Mouse (Mus musculus): Measurements from ENCODE around the gene Fank1. TPM values are rescaled to one million over a fixed set of nuclear protein-coding genes. Genes with fewer than 3 reads are reported as not detected.

The Fank1 gene
- polyA plus RNA-seq, 1 experiment from 2014 or later, result 3.8 TPM

DNA sequence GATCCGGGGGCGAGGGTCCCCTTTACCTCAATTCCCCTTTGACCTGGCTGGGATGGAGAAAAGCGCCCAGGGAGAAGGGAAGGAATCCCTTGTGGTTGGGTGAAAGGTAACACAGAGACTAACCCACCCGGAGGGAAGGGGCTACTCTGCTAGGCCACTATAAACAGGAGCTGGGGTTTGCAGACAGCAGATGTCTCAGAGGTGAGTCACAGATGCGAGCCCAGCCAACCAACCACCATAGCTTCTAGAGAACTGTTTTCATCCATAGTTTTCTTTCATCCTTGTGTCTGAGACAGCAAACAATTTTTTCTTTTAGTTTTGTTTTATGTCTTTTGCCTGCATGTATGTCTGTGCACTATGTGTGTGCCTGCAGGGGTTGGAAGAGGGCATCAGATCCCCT lies 23.3 kb downstream of the Fank1 start:
- 85% methylated on average over 5 of the region's 5 CpGs for whole genome bisulfite sequencing
- H3K4me3 ChIP-seq (replicated peaks), result no peak overlapping the region
- no peak overlapping the region for H3K4me2 ChIP-seq (replicated peaks)
- no peaks in the 10 kb centered on the region for H3K27me3 ChIP-seq
- H3K27ac ChIP-seq, result no peak overlapping the region
- no peaks in the 10 kb centered on the region for H3K36me3 ChIP-seq
- ATAC-seq, result no peak
- H3K4me1 ChIP-seq (replicated peaks), result 0 out of 2 replicates have a peak, but pooled peaks cover 3% of the 10 kb centered on the region
- H3K9ac ChIP-seq (replicated peaks), result no peak overlapping the region
- no peaks in the 10 kb centered on the region for H3K9me3 ChIP-seq

DNA sequence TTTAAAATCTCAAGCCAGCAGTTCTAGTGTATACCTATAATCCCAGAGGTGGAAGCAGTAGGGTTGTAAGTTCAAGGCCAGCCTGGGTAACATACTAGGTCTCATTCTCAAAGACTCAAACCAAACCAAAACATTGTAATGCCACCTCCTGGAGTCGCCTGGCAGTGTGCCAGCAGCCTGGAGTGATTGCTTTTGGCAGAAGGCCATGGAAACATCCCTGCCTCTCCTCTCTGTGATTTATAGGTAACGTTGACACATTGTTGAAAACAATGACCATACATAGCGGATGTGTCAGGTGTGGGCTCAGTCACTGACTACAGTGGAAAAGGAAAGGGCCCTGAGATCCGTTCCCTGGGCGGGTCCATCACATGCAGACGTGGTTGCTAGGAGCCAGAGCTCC lies 25.2 kb downstream of the Fank1 start:
- H3K36me3 ChIP-seq, result no peaks in the 10 kb centered on the region
- H3K4me2 ChIP-seq (replicated peaks), result no peak overlapping the region
- no peaks in the 10 kb centered on the region for H3K27me3 ChIP-seq
- H3K4me1 ChIP-seq (replicated peaks), result 0 out of 2 replicates have a peak, but pooled peaks cover 3% of the 10 kb centered on the region
- ATAC-seq, result no peak
- no peak overlapping the region for H3K4me3 ChIP-seq (replicated peaks)
- H3K9ac ChIP-seq (replicated peaks), result no peak overlapping the region
- 64% methylated on average over 6 of the region's 6 CpGs for WGBS
- H3K9me3 ChIP-seq, result no peaks in the 10 kb centered on the region
- no peak overlapping the region for H3K27ac ChIP-seq

DNA sequence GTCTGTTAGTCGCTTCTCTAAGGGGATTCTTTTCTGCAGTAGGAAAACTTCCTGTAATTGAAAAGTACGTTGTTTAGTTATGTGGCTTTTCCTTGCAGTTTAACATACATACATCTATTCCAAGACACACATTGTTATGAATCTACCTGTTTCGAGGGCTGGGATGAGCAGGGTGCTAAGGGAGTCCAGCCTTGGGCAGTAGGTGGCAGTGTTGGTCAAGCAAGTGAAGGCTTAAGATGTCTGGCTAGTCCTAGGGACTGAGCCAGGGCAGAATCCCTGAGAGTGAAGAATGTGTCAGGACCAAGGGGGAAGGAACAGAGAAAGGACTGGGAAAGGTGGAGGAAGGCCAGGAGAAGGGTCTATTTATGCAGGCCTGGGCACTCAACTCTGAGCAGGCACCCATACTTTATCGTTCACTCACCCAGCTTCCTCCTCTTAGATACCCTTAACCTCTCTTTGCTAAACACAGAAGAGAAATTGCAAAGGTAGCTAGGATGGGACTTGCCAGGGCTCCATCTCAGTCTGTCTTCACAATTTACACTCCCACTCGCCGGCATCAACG lies 29.0 kb downstream of the Fank1 start:
- Histone ChIP-seq H3K9me3 (no peaks in the 10 kb centered on the region), H3K4me2 (replicated peaks) (no peak overlapping the region), H3K27me3 (no peaks in the 10 kb centered on the region), H3K36me3 (no peaks in the 10 kb centered on the region), H3K9ac (replicated peaks) (no peak overlapping the region), H3K27ac (no peak overlapping the region), H3K4me3 (replicated peaks) (no peak overlapping the region), H3K4me1 (replicated peaks) (0 out of 2 replicates have a peak, but pooled peaks cover 3% of the 10 kb centered on the region)
- peak; percentile 68; the same call in 1 of the 2 replicates for ATAC-seq
- WGBS, result 58% methylated on average over 7 of the region's 7 CpGs

DNA sequence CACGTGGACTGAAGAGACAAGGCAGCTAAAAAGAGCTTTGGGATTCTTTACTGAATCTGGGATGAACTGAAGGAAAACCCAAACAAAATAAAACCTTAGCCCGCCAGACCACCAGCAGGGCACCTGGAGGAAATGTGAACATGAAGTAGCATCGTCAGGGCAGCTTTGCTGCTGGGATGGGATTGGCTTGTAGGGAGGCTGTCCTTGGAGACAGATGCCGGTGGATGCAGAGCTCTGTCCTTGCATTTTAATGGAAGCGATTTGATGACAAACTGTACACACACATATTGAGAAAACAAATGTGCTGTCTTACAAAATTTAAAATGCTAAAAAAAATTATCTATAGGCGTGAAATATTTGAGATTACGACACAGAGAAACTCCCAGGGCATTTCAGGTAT lies 36.3 kb downstream of the Fank1 start:
- no peak overlapping the region for H3K9ac ChIP-seq (replicated peaks)
- 74% methylated on average over 7 of the region's 7 CpGs for WGBS

DNA sequence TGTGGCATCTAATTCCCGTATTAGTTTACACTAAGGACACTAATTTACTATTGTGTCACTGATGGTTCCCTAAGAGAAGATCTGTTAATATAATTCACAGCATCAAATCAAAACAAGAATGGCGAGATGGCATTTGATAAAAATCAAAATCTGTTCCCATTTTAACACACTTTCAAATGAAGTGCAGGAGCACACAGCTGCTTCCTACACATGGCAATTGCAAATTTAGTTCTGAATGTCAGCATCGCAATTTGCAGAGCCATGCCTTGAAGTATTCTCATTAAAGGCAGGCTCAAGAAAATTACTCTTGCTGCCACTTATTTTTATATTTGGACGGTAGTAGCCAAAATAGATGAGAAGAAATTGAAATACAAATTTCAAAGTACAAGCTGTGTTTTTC lies 36.7 kb downstream of the Fank1 start:
- no peak for ATAC-seq
- no peak overlapping the region for H3K4me2 ChIP-seq (replicated peaks)
- WGBS, result 75% methylated on average over 4 of the region's 4 CpGs
- H3K36me3 ChIP-seq, result no peaks in the 10 kb centered on the region
- no peaks in the 10 kb centered on the region for H3K4me1 ChIP-seq (replicated peaks)
- H3K4me3 ChIP-seq (replicated peaks), result no peak overlapping the region
- H3K9me3 ChIP-seq, result no peaks in the 10 kb centered on the region
- H3K27ac ChIP-seq, result no peak overlapping the region
- H3K27me3 ChIP-seq, result no peaks in the 10 kb centered on the region
- H3K9ac ChIP-seq (replicated peaks), result no peak overlapping the region

More for the DNA sequence above, 36.3 kb downstream of the Fank1 start:
- ATAC-seq, result no peak
- no peak overlapping the region for H3K4me2 ChIP-seq (replicated peaks)
- H3K4me3 ChIP-seq (replicated peaks), result no peak overlapping the region
- no peak overlapping the region for H3K27ac ChIP-seq
- H3K9me3 ChIP-seq, result no peaks in the 10 kb centered on the region
- no peaks in the 10 kb centered on the region for H3K36me3 ChIP-seq
- H3K4me1 ChIP-seq (replicated peaks), result no peaks in the 10 kb centered on the region
- no peaks in the 10 kb centered on the region for H3K27me3 ChIP-seq

DNA sequence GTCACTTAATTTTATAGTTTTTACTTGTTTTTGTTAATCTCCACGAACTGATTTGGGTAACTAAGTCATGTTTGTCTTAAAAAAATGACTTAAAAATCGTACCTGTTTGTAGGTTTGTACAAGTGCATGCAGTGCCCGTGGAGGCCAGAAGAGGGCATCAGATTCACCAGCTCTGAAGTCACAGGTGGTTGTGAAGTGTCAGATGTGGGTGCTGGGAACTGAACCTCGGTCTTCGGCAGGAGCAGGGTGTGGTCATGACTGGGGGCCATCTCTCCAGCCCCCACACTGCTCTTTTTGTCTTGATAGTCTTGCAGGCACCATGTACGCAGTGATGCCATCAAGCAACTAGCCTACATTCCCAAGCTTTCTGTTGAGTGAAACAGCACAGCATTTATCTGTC lies 47.1 kb downstream of the Fank1 start:
- H3K9ac ChIP-seq (replicated peaks), result no peak overlapping the region
- ATAC-seq, result no peak
- no peaks in the 10 kb centered on the region for H3K36me3 ChIP-seq
- no peak overlapping the region for H3K27ac ChIP-seq
- 88% methylated on average over 6 of the region's 6 CpGs for WGBS
- H3K9me3 ChIP-seq, result 0 out of 2 replicates have a peak, but pooled peaks cover 4% of the 10 kb centered on the region
- no peaks in the 10 kb centered on the region for H3K4me1 ChIP-seq (replicated peaks)
- H3K27me3 ChIP-seq, result no peaks in the 10 kb centered on the region
- no peak overlapping the region for H3K4me2 ChIP-seq (replicated peaks)
- H3K4me3 ChIP-seq (replicated peaks), result no peak overlapping the region

DNA sequence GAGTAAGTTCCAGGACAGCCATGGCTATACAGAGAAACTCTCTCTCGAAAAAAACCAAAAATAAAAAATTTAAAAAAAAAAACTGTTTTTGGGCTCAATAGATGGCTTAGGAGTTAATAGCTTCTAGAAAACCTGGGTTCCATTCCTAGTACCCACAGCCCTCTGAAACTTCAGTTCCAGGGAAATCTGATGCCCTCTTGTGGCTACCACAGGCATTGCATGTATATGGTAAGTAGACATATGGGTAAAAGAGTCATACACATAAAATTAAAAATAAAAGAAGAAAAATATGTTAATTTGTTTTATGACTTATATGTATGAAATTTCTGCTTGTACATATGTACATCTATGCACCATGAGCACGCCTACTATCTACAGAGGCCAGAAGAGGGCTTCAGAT lies 47.9 kb downstream of the Fank1 start:
- H3K27ac ChIP-seq, result no peak overlapping the region
- no peaks in the 10 kb centered on the region for H3K4me1 ChIP-seq (replicated peaks)
- no peak overlapping the region for H3K4me2 ChIP-seq (replicated peaks)
- H3K36me3 ChIP-seq, result no peaks in the 10 kb centered on the region
- WGBS, result 96% methylated on average over 2 of the region's 2 CpGs
- 0 out of 2 replicates have a peak, but pooled peaks cover 4% of the 10 kb centered on the region for H3K9me3 ChIP-seq
- no peak for ATAC-seq
- H3K27me3 ChIP-seq, result no peaks in the 10 kb centered on the region
- H3K4me3 ChIP-seq (replicated peaks), result no peak overlapping the region
- no peak overlapping the region for H3K9ac ChIP-seq (replicated peaks)

DNA sequence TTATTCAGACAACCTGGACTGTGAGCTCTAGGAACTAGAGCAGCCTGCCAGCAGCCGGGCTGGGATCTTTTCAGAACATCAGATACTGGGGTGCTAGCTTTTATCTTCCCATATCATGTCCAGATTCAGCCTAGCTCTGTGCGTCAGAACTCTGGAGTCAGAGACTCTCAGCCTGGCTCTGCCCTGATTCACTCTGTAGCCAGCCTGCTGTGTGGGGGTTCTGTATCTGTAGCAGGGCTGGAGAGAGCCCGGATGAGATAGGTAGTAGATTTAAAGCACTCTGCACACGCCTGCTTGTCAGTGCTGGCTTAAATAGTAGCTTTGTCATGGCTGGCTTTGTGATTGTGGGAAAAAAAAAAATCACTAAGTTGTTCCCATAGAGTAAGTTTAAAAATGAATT lies 51.9 kb downstream of the Fank1 start:
- ATAC-seq, result no peak
- H3K36me3 ChIP-seq, result no peaks in the 10 kb centered on the region
- no peaks in the 10 kb centered on the region for H3K4me1 ChIP-seq (replicated peaks)
- 33% methylated on average over 4 of the region's 4 CpGs for WGBS
- no peak overlapping the region for H3K9ac ChIP-seq (replicated peaks)
- H3K9me3 ChIP-seq, result 0 out of 2 replicates have a peak, but pooled peaks cover 4% of the 10 kb centered on the region
- H3K27ac ChIP-seq, result no peak overlapping the region
- no peak overlapping the region for H3K4me3 ChIP-seq (replicated peaks)
- H3K27me3 ChIP-seq, result no peaks in the 10 kb centered on the region
- no peak overlapping the region for H3K4me2 ChIP-seq (replicated peaks)

DNA sequence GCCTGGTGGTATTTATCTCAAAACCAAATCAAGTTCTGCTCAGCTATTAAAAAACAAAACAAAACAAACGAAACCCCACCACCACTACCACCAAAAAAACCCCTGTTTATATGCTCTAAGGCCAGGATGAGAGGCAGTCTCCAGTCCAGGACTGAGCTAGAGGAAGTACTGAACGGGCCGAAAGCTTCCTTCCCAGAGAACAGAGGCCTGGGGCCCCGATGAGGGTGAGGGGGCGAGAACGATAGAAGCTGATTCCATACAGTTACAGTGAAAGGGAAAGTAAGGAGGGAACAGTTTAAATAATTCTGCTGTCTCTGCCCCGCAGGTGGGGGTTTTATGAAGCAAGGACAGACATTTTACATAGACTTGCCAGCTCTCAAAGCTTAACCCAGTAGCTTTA lies 52.9 kb downstream of the Fank1 start:
- no peak overlapping the region for H3K4me3 ChIP-seq (replicated peaks)
- no peaks in the 10 kb centered on the region for H3K36me3 ChIP-seq
- no peak overlapping the region for H3K9ac ChIP-seq (replicated peaks)
- no peaks in the 10 kb centered on the region for H3K27me3 ChIP-seq
- no peaks in the 10 kb centered on the region for H3K9me3 ChIP-seq
- no peak overlapping the region for H3K4me2 ChIP-seq (replicated peaks)
- H3K27ac ChIP-seq, result no peak overlapping the region
- H3K4me1 ChIP-seq (replicated peaks), result no peaks in the 10 kb centered on the region
- WGBS, result 80% methylated on average over 7 of the region's 7 CpGs
- no peak for ATAC-seq

DNA sequence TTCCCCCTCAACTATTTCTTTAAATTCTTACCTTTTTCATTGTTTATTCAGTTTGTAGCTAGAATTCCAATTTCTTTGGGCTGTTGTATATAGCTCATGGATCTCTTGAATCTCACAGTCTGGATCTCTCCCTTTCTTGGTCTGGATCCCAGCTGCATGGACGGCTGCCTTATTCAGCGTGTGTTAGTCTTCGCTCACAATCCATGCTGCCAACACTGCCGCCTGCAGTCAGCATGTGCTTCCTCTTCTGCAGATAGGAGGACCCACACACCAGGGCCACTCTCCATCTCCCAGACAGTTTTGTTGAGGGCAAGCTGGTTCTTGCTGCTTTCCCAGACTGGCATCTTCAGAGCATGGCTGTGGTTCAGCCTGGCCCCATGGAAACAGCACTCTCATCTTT lies 62.9 kb downstream of the Fank1 start:
- 79% methylated on average over 4 of the region's 4 CpGs for WGBS
- Histone ChIP-seq H3K27ac (no peak overlapping the region), H3K4me1 (replicated peaks) (no peaks in the 10 kb centered on the region), H3K36me3 (no peaks in the 10 kb centered on the region), H3K9me3 (no peaks in the 10 kb centered on the region), H3K4me3 (replicated peaks) (no peak overlapping the region), H3K9ac (replicated peaks) (no peak overlapping the region), H3K4me2 (replicated peaks) (no peak overlapping the region), H3K27me3 (no peaks in the 10 kb centered on the region)
- no peak for ATAC-seq

- Histone ChIP-seq H3K27ac (no peak overlapping the region), H3K4me2 (replicated peaks) (no peak overlapping the region), H3K4me1 (replicated peaks) (no peaks in the 10 kb centered on the region), H3K36me3 (no peaks in the 10 kb centered on the region), H3K9me3 (no peaks in the 10 kb centered on the region), H3K27me3 (no peaks in the 10 kb centered on the region), H3K4me3 (replicated peaks) (no peak overlapping the region), H3K9ac (replicated peaks) (no peak overlapping the region)
- WGBS, result 78% methylated on average over 6 of the region's 6 CpGs
- no peak for ATAC-seq
Measured at GRCm38 (mm10) chr7:133842079-133842478, 65.4 kb downstream of the Fank1 start.

GRCm38 (mm10) chr7:133847175-133847574 lies 70.5 kb downstream of the Fank1 start:
- no peak overlapping the region for H3K4me3 ChIP-seq (replicated peaks)
- no peak for ATAC-seq
- no peaks in the 10 kb centered on the region for H3K4me1 ChIP-seq (replicated peaks)

GRCm38 (mm10) chr7:133848180-133848579 lies 71.5 kb downstream of the Fank1 start:
- no peaks in the 10 kb centered on the region for H3K27me3 ChIP-seq
- 52% methylated on average over 2 of the region's 2 CpGs for whole genome bisulfite sequencing

More at GRCm38 (mm10) chr7:133847175-133847574, 70.5 kb downstream of the Fank1 start:
- no peak overlapping the region for H3K27ac ChIP-seq
- WGBS, result 31% methylated on average over 1 of the region's 1 CpGs
- H3K9ac ChIP-seq (replicated peaks), result no peak overlapping the region
- no peaks in the 10 kb centered on the region for H3K9me3 ChIP-seq
- H3K36me3 ChIP-seq, result no peaks in the 10 kb centered on the region
- H3K4me2 ChIP-seq (replicated peaks), result no peak overlapping the region
- H3K27me3 ChIP-seq, result no peaks in the 10 kb centered on the region

More at GRCm38 (mm10) chr7:133848180-133848579, 71.5 kb downstream of the Fank1 start:
- no peak overlapping the region for H3K4me2 ChIP-seq (replicated peaks)
- H3K9ac ChIP-seq (replicated peaks), result no peak overlapping the region
- no peak for ATAC-seq
- H3K4me3 ChIP-seq (replicated peaks), result no peak overlapping the region
- H3K36me3 ChIP-seq, result no peaks in the 10 kb centered on the region
- H3K9me3 ChIP-seq, result no peaks in the 10 kb centered on the region
- H3K27ac ChIP-seq, result no peak overlapping the region
- H3K4me1 ChIP-seq (replicated peaks), result no peaks in the 10 kb centered on the region
